Mouse (Mus musculus) urinary bladder, postnatal 10 days (tissue): ENCODE measurements around the gene Zfp202.

Experiments
- DNase-seq: peaks from one replicate; pipeline ENCODE4 v3.0.0; 2022; ENCODE audit warnings: low spot score

Gene Zfp202

GRCm38 (mm10) chr9:40240311-40240710 lies 48.2 kb downstream of the Zfp202 start:
- DNase-seq, result no peak

GRCm38 (mm10) chr9:40241223-40241801 lies 49.2 kb downstream of the Zfp202 start:
- no peak for DNase-seq

GRCm38 (mm10) chr9:40241951-40242888 lies 50.1 kb downstream of the Zfp202 start:
- DNase-seq, result no peak

- no peak for DNase-seq
These were observed 53.4 kb downstream of the Zfp202 start for GRCm38 (mm10) chr9:40245466-40245865.

- no peak for DNase-seq
These were observed 54.0 kb downstream of the Zfp202 start for GRCm38 (mm10) chr9:40245974-40246665.

- DNase-seq, result no peak
These were observed 54.6 kb downstream of the Zfp202 start for GRCm38 (mm10) chr9:40246702-40247101.

- DNase-seq, result no peak
These were observed 57.0 kb downstream of the Zfp202 start for GRCm38 (mm10) chr9:40249106-40249505.

- DNase-seq, result no peak
These were observed 60.3 kb downstream of the Zfp202 start for GRCm38 (mm10) chr9:40252459-40252858.
